18 mouse cellular contexts compared by ENCODE assay signal in the genomic region with DNA sequence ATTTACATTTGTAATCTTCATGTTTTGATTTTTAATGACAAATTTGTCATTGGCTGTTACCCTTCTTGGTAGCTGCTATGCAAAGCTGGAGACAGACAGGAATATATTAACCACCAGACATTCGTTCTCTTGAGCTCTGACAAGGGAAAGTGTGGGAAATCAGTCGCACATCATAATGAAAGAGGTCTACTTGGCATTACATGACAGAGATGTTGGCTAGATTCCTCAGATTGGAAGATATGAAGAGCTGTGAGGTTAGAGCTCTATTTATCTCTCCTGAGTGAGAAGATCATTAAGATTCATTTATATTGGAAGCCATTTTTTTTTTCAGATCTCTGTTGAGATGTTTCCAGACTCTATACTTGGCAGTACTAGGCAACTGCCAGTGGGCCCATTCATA.
"Had no signal": no experiment of that assay in that cellular context is flagged by ENCODE, and none has a peak within 500 bp of the region (broad histone marks: within the 10 kb centered on the region; RNA-seq: fewer than 3 reads in every experiment).

No protein-coding gene starts in this region.

- H3K27ac ChIP-seq: kidney, postnatal 0 days; limb, embryonic 10.5 days; limb, embryonic 13.5 days; liver, embryonic 12.5 days; liver, embryonic 15.5 days; stomach, embryonic 15.5 days had no signal

- H3K9me3 ChIP-seq: limb, embryonic 10.5 days; limb, embryonic 13.5 days; liver, embryonic 12.5 days; liver, embryonic 15.5 days; stomach, embryonic 15.5 days had no signal

- DNase-seq: kidney, adult 2 months; kidney, postnatal 25 days; liver; lung, adult 18-20 months; lung, postnatal 10 days; lung, postnatal 4 days; midbrain, embryonic 14.5 days; right cerebral cortex, postnatal 25 days; spleen, adult 18-20 months; thymus, adult 18-20 months; thymus, postnatal 36 days had no signal

- H3K4me1 ChIP-seq: limb, embryonic 10.5 days; limb, embryonic 13.5 days; liver, embryonic 12.5 days; liver, embryonic 15.5 days; stomach, embryonic 15.5 days had no signal

- H3K27me3 ChIP-seq: limb, embryonic 13.5 days; liver, embryonic 12.5 days; liver, embryonic 15.5 days; stomach, embryonic 15.5 days had no signal

- H3K9ac ChIP-seq: limb, embryonic 13.5 days; liver, embryonic 12.5 days; liver, embryonic 15.5 days; stomach, embryonic 15.5 days had no signal

- ATAC-seq: liver, embryonic 12.5 days had no signal

- H3K36me3 ChIP-seq: limb, embryonic 10.5 days; limb, embryonic 13.5 days; liver, embryonic 12.5 days; liver, embryonic 15.5 days; stomach, embryonic 15.5 days had no signal

- H3K4me3 ChIP-seq: limb, embryonic 10.5 days; limb, embryonic 13.5 days; liver, embryonic 12.5 days; liver, embryonic 15.5 days; stomach, embryonic 15.5 days had no signal

- H3K4me2 ChIP-seq: limb, embryonic 13.5 days; liver, embryonic 12.5 days; liver, embryonic 15.5 days; midbrain, embryonic 11.5 days; stomach, embryonic 15.5 days had no signal
